Mouse (Mus musculus) T-cell, adult 66 days (primary cell): Measurements from ENCODE around the gene Slc8a2. TPM values are rescaled to one million over a fixed set of nuclear protein-coding genes. Genes with fewer than 3 reads are reported as not detected.

ENCODE experiments used
- total RNA-seq, 2 experiments: library from RNA; stranded (reverse); gene quantifications; 3 replicates in 1 of 2; 4 replicates in 1 of 2; pipeline ENCODE4 v1.2.4; 2023

Gene Slc8a2
- under 1 TPM; 0.09 TPM for total RNA-seq

DNA sequence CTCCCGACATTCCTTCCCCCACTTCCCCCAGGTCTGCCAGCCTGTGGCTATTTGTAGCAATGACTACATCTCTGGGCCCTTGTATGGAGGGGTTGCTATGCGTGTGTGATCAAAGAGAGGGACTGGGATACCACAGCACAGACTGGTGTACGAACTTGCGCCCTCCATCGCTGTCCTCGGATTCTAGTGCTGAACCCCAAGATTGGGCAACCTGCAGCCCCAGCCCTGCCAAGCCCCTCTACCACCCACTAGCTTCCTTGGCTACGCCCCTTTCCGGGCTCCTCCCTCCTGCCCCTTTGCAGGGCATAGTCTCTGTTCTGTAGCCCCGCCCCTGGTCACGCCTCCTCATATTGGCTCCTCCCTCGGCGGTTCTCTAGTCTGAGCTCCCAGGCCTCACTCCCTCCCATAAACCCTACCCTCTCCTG is at the start of gene Slc8a2:
TSS of gene Slc8a2 (plus strand) at position 406 of the 425 bp plus-strand sequence.

GRCm38 (mm10) chr7:16098021-16099017 is 31.3 kb upstream of the Slc8a2 start, which contains the start of gene Napa:
Gene Napa, plus strand, starts transcription at chr7:16098458.

DNA sequence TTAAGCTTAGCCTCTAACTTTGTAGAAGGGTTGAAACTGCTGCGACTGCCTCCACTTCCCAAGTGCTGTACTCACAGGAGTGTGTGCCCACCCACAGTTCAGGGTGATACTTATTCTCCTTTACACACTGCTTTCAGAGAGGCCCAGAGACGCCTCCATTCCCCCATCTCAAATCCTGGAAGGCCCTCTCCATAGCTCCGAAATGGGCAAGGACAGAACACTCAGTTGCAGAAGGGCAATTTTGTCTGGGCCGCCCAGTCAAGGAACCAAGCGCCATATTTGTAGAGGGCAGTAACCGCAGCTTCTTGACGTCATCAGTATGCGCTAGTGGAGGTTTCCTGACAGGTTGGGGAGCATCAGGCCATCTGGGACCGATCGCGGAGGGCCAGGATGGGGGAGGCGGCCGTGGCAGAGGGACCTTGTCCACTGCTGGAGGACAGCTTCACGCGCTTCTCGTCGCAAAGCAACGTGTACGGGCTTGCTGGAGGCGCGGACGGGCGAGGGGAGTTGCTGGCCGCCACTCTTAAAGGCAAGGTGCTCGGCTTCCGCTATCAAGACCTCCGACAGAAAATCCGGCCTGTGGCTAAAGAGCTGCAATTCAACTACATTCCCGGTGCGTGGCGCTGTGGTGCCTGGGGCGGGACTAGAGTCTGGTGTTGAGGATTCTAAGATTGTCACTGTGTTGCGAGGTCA is 9.9 kb upstream of the Slc8a2 start, which contains the start of gene Kptn:
TSS of gene Kptn (plus strand) at position 327 of the 693 bp plus-strand sequence.

DNA sequence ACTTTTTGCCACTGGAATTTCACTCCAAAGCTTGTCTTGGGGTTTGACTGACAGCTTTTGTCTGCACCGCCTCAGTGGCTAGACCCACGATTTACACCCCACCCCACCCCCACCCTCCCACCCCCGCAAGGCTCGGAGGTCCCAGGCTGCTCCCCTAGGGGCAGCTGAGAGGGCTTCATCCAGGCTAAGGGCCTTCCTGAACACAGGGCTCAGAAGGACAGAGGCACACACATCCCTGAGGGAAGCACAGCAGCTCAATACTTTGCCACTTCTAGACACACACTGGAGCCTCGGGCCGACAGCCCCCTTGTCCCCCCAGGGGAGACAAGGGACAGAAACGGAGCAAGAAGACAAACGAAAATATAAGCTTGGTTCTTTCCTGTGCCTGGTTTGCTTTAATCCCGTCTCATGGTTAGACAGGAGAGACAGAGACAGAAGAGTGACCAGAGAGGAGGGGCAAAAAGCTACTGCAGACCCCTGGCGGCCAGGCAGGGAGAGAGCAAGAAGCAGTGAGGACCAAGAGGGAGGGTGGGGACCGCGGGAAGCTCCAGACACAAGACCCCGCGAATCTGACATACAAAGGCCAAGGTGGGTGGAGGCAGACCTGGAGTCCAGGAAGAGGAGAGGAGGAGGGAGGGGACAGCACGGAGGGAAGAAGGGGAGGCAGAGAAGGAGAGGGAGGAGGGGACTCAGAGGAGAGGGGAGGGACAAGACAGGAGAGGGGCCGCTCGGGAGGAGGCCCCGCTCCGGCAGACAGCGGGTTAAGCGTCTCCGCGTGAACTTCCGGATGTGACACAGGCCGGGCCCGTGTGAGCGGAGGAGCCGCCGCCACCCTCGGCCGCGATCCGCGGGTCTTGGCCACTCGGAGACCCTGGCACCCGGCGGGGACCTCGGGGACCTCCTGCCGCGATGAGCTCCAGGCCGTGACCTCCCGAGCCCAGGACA is 45.2 kb downstream of the Slc8a2 start, which contains the start of gene Meis3:
TSS of gene Meis3 (plus strand) at position 494 of the 945 bp plus-strand sequence.

Other genes starting within 250 kb of the Slc8a2 start
- gene Crx, start 249.9 kb upstream of the Slc8a2 start, total RNA-seq: not detected
- not detected for gene Crxos, start 247.2 kb upstream of the Slc8a2 start, total RNA-seq
- 100 to 1,000 TPM; 212 to 218 TPM for gene Selenow, start 207.4 kb upstream of the Slc8a2 start, total RNA-seq
- gene Nop53, start 183.8 kb upstream of the Slc8a2 start, total RNA-seq: 100 to 1,000 TPM; 486 to 516 TPM
- under 1 TPM; 0.55 to 0.89 TPM for gene Ehd2, start 162.3 kb upstream of the Slc8a2 start, total RNA-seq
- gene Bicra, start 81.9 kb upstream of the Slc8a2 start, total RNA-seq: 10 to 100 TPM; 63.1 to 69.6 TPM
- gene Zfp541, start 68.0 kb upstream of the Slc8a2 start, total RNA-seq: not detected
- 100 to 1,000 TPM; 213 to 236 TPM for gene Napa, start 31.4 kb upstream of the Slc8a2 start, total RNA-seq
- 10 to 100 TPM; 41.3 to 44.7 TPM for gene Kptn, start 9.9 kb upstream of the Slc8a2 start, total RNA-seq
- gene Meis3, start 45.3 kb downstream of the Slc8a2 start, total RNA-seq: 10 to 100 TPM; 44.6 to 58.0 TPM
- 10 to 100 TPM; 28.8 to 32.0 TPM for gene Dhx34, start 92.2 kb downstream of the Slc8a2 start, total RNA-seq
- under 1 TPM; 0.26 to 0.47 TPM for gene C5ar2, start 114.3 kb downstream of the Slc8a2 start, total RNA-seq
- gene C5ar1, start 129.7 kb downstream of the Slc8a2 start, total RNA-seq: under 1 TPM in 1 of 2 experiments, not detected in 1; 0.30 TPM
- 10 to 100 TPM; 23.9 to 31.5 TPM for gene Inafm1, start 143.8 kb downstream of the Slc8a2 start, total RNA-seq
- 100 to 1,000 TPM; 233 to 246 TPM for gene Ccdc9, start 157.0 kb downstream of the Slc8a2 start, total RNA-seq
- 10 to 100 TPM; 29.4 to 34.5 TPM for gene Bbc3, start 178.6 kb downstream of the Slc8a2 start, total RNA-seq